Mouse (Mus musculus): ENCODE results near the gene Trip10.

DNA sequence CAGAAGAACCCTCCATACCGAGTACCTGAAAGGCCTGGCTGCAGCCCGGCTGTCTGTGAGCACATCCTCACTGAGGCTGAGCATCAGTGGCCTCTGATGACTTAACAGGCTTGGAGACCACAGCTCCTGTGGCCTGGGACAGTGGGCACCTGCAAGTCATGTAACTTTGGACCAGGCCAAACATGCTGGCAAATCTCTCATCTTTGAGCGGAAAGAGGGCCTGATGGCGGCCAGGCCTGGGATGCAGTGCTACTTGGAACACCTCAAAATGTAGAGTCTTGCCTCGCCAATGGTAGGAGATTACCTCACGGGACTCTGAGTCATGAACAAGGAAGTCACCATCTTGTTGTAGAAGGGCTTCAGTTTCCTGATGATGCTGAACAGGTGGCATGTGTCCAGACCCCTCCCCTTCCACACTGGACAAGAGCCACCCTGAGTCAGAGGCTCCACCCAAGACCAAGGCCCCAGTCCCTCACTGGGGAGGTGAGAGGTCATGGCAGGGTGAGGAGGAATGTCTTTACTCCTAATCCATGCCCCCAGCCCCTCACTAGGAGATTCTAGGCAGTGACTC lies 18.4 kb downstream of the Trip10 start:
- no peak for TF ChIP-seq CTCF (IDR thresholded peaks at IDR 0.05; ENCODE audit: low read depth)
- TF ChIP-seq EP300 (IDR thresholded peaks at IDR 0.05; ENCODE audit: low read depth) = no peak
